Mouse (Mus musculus): Measurements from ENCODE around the gene Anpep. TPM values are rescaled to one million over a fixed set of nuclear protein-coding genes. Genes with fewer than 3 reads are reported as not detected.

Gene Anpep
- total and polyA plus RNA-seq, 3 experiments = 0.66 TPM; not detected in 2

DNA sequence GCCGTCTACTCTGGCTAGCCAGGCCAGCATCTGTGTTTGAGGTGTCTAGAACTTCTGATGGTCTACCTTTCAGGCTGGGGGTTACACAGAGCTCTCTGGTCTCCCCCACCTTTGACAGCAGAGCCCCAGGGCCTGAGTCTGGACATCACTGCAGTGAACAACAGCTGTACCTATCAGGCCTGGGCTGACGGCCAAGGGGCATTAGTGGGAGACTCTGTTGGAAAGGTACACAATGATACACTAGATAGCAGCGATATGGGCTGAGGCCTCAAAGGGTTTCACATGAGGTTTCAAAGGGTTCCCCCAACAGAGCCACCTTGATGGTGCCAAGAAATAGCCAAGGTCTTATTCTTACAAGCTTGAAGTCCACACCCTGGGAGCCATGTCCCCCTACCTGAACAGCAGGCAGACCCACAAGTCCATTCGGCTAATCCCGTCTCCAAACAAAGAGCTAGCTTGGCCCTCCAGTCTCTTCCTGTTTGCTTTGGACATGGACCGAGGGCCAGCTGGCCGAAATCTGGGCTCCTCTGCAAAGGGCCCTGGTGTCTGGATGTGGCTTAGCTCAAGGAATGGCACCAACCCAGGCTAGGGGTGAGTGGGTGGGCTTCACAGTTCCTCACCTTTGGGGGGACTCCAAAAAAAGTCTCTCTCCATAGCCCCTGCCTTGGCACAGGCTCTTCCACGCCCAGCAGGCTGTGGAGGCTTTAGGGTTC, 16.6 kb downstream of the Anpep start:
- no peak for DNase-seq (ENCODE audit: low spot score)
- TF ChIP-seq CTCF (IDR thresholded peaks at IDR 0.05; ENCODE audit: low read depth, low read length) (no peak), TAL1 (conservative IDR thresholded peaks at IDR 0.05; ENCODE audit: low read depth, low read length) (0 out of 2 replicates have a peak, but pooled peaks have one; percentile 10), POLR2AphosphoS5 (IDR thresholded peaks at IDR 0.05; ENCODE audit: insufficient replicate concordance, low read depth, low read length) (no peak), GATA1 (IDR thresholded peaks at IDR 0.05; ENCODE audit: borderline replicate concordance, low read length) (no peak), GATA2 (IDR thresholded peaks at IDR 0.05; ENCODE audit: borderline replicate concordance, low read depth, low read length) (no peak)
- no peak for ATAC-seq (ENCODE audit: extremely low read depth, insufficient number of reproducible peaks, low FRiP score, poor library complexity, severe bottlenecking)
- H3K4me3 ChIP-seq (ENCODE audit: low read depth, low read length) = no peak overlapping the region
- no peaks in the 10 kb centered on the region for H3K4me1 ChIP-seq (ENCODE audit: insufficient read depth, low read depth, low read length)
- H3K27me3 ChIP-seq (ENCODE audit: insufficient read depth, low read length) = peaks cover 12% of the 10 kb centered on the region
- no peaks in the 10 kb centered on the region for H3K9me3 ChIP-seq (replicated peaks)
- no peaks in the 10 kb centered on the region for H3K36me3 ChIP-seq (replicated peaks)

DNA sequence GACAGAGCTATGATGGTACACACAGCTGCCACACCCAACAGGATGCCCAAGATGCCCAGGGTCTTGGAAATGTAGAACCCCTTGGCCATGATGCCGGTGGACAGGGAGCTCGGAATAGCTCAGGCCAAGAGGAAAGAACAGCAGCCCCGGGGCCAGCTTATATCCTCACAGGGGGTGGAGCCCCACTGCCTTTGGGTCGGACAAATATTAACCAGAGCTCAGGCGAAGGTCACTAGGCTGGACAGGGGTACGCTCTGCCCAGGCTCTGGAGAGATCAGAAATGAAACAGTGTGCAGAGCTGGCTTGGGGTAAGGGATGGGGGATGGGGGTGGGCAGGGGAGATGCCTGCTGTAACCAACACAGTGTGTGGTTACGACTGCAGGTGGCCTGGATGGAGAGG, 18.7 kb downstream of the Anpep start:
- Histone ChIP-seq H3K9me3 (replicated peaks) (no peaks in the 10 kb centered on the region), H3K36me3 (replicated peaks) (no peaks in the 10 kb centered on the region), H3K4me3 (ENCODE audit: low read depth, low read length) (no peak overlapping the region), H3K27me3 (ENCODE audit: insufficient read depth, low read length) (peaks cover 5% of the 10 kb centered on the region), H3K4me1 (ENCODE audit: insufficient read depth, low read depth, low read length) (no peaks in the 10 kb centered on the region)
- TF ChIP-seq POLR2AphosphoS5 (IDR thresholded peaks at IDR 0.05; ENCODE audit: insufficient replicate concordance, low read depth, low read length) (no peak), GATA2 (IDR thresholded peaks at IDR 0.05; ENCODE audit: borderline replicate concordance, low read depth, low read length) (no peak), CTCF (IDR thresholded peaks at IDR 0.05; ENCODE audit: low read depth, low read length) (no peak), TAL1 (conservative IDR thresholded peaks at IDR 0.05; ENCODE audit: low read depth, low read length) (no peak), GATA1 (IDR thresholded peaks at IDR 0.05; ENCODE audit: borderline replicate concordance, low read length) (no peak)
- no peak for ATAC-seq (ENCODE audit: extremely low read depth, insufficient number of reproducible peaks, low FRiP score, poor library complexity, severe bottlenecking)
- no peak for DNase-seq (ENCODE audit: low spot score)

DNA sequence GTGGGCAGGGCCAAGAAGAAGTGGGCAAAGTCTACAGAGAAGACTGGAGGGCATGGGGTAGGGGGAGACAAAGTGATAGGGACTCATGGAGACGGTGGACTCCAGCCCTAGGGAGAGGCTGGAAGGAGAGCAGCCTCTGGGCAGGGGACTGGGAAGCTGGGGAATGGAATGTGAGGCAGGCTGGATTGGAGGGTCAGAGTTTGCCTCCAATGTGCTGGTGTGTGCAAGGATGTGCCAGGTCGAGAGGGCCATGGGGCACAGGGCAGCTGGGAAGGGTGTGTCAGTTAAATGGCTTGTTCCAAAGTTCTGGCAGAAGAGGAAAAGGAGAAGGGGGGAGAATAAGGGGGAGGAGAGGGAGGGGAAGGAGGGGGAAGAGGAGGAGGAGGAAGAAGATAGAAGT, 23.6 kb downstream of the Anpep start:
- no peak for TF ChIP-seq GATA1 (IDR thresholded peaks at IDR 0.05; ENCODE audit: borderline replicate concordance, low read length)
- TF ChIP-seq TAL1 (conservative IDR thresholded peaks at IDR 0.05; ENCODE audit: low read depth, low read length) = no peak
- no peak for TF ChIP-seq POLR2AphosphoS5 (IDR thresholded peaks at IDR 0.05; ENCODE audit: insufficient replicate concordance, low read depth, low read length)
- no peak for TF ChIP-seq CTCF (IDR thresholded peaks at IDR 0.05; ENCODE audit: low read depth, low read length)
- no peak for TF ChIP-seq GATA2 (IDR thresholded peaks at IDR 0.05; ENCODE audit: borderline replicate concordance, low read depth, low read length)
- DNase-seq (ENCODE audit: low spot score) = no peak
- Histone ChIP-seq H3K9me3 (replicated peaks) (no peaks in the 10 kb centered on the region), H3K4me3 (ENCODE audit: low read depth, low read length) (no peak overlapping the region), H3K36me3 (replicated peaks) (no peaks in the 10 kb centered on the region), H3K27me3 (ENCODE audit: insufficient read depth, low read length) (peaks cover 2% of the 10 kb centered on the region; the same call in 1 of the 2 replicates), H3K4me1 (ENCODE audit: insufficient read depth, low read depth, low read length) (no peaks in the 10 kb centered on the region)
- ATAC-seq (ENCODE audit: extremely low read depth, insufficient number of reproducible peaks, low FRiP score, poor library complexity, severe bottlenecking) = no peak

DNA sequence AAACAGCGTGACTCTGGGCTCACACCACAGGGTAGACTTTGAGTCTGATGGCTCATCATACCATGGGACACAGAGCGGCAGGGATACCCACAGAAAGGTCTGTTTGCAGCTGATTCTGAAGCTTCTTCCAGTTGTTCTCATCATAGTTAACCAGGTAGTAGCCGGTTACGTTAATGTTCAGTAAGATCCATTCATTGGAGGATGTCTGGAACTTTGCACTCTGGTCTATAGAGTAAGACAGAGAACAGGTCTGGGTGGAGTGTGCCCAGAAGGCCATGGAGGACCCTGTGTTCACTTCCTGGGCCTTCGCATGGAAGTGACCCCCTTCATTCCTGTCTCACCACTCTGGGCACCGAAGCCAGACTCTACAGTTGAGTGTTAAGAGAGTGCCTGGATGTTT, 25.7 kb downstream of the Anpep start:
- Histone ChIP-seq H3K36me3 (replicated peaks) (no peaks in the 10 kb centered on the region), H3K27me3 (ENCODE audit: insufficient read depth, low read length) (peaks cover 2% of the 10 kb centered on the region; the same call in 1 of the 2 replicates), H3K9me3 (replicated peaks) (no peaks in the 10 kb centered on the region), H3K4me3 (ENCODE audit: low read depth, low read length) (no peak overlapping the region), H3K4me1 (ENCODE audit: insufficient read depth, low read depth, low read length) (no peaks in the 10 kb centered on the region)
- ATAC-seq (ENCODE audit: extremely low read depth, insufficient number of reproducible peaks, low FRiP score, poor library complexity, severe bottlenecking) (no peak), DNase-seq (ENCODE audit: low spot score) (no peak)
- TF ChIP-seq GATA2 (IDR thresholded peaks at IDR 0.05; ENCODE audit: borderline replicate concordance, low read depth, low read length) (no peak), POLR2AphosphoS5 (IDR thresholded peaks at IDR 0.05; ENCODE audit: insufficient replicate concordance, low read depth, low read length) (no peak), CTCF (IDR thresholded peaks at IDR 0.05; ENCODE audit: low read depth, low read length) (no peak), GATA1 (IDR thresholded peaks at IDR 0.05; ENCODE audit: borderline replicate concordance, low read length) (no peak), TAL1 (conservative IDR thresholded peaks at IDR 0.05; ENCODE audit: low read depth, low read length) (no peak)

DNA sequence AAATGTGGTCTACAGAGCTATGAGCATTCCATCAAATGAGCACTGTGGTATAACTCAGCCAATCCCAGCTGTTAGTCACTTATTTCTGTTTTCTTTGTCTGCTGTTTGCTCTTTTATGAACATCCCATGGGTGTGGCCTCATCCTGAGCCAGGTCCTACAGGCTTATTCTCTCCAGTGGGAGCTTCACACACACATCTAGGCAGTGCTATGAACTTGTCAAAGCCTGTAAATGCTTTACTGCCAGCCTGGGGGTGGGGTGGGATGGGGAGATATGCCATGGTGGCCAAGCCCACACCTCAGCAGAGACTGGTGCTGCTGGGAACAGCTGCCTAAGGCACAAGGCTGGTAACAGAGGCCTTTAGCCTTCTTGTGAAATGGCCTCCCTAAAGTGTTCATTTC, 27.9 kb downstream of the Anpep start:
- no peaks in the 10 kb centered on the region for H3K36me3 ChIP-seq (replicated peaks)
- no peaks in the 10 kb centered on the region for H3K9me3 ChIP-seq (replicated peaks)
- DNase-seq (ENCODE audit: low spot score) = no peak
- H3K4me1 ChIP-seq (ENCODE audit: insufficient read depth, low read depth, low read length) = no peaks in the 10 kb centered on the region
- ATAC-seq (ENCODE audit: extremely low read depth, insufficient number of reproducible peaks, low FRiP score, poor library complexity, severe bottlenecking) = no peak
- no peak overlapping the region for H3K4me3 ChIP-seq (ENCODE audit: low read depth, low read length)
- H3K27me3 ChIP-seq (ENCODE audit: insufficient read depth, low read length) = no peaks in the 10 kb centered on the region
- TF ChIP-seq GATA1 (IDR thresholded peaks at IDR 0.05; ENCODE audit: borderline replicate concordance, low read length) (no peak), CTCF (IDR thresholded peaks at IDR 0.05; ENCODE audit: low read depth, low read length) (no peak), POLR2AphosphoS5 (IDR thresholded peaks at IDR 0.05; ENCODE audit: insufficient replicate concordance, low read depth, low read length) (no peak), TAL1 (conservative IDR thresholded peaks at IDR 0.05; ENCODE audit: low read depth, low read length) (no peak), GATA2 (IDR thresholded peaks at IDR 0.05; ENCODE audit: borderline replicate concordance, low read depth, low read length) (no peak)

DNA sequence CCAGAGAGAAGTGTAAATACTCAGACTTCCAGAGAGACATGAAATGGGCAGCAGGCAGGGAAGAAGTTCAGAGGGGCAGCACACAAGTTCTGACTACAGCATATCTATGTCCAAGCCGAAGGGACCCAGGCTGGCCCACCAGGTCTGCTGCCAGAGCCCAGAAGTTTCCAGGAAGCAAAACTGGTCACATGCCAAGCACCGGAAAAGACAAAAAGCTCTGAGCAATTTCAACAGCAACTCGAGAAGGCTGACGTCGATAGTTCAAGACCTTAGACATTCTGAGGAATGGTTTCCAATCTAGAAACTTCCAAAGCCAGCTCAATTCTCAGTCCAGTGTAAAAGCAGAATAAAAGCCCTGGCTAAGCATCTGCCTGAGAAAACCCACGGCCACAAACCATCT, 29.3 kb downstream of the Anpep start:
- TF ChIP-seq GATA2 (IDR thresholded peaks at IDR 0.05; ENCODE audit: borderline replicate concordance, low read depth, low read length) = no peak
- no peak for TF ChIP-seq TAL1 (conservative IDR thresholded peaks at IDR 0.05; ENCODE audit: low read depth, low read length)
- TF ChIP-seq CTCF (IDR thresholded peaks at IDR 0.05; ENCODE audit: low read depth, low read length) = no peak
- no peak for TF ChIP-seq POLR2AphosphoS5 (IDR thresholded peaks at IDR 0.05; ENCODE audit: insufficient replicate concordance, low read depth, low read length)
- TF ChIP-seq GATA1 (IDR thresholded peaks at IDR 0.05; ENCODE audit: borderline replicate concordance, low read length) = no peak
- no peak for ATAC-seq (ENCODE audit: extremely low read depth, insufficient number of reproducible peaks, low FRiP score, poor library complexity, severe bottlenecking)

More for the DNA sequence above, 29.3 kb downstream of the Anpep start:
- H3K27me3 ChIP-seq (ENCODE audit: insufficient read depth, low read length) = peaks cover 3% of the 10 kb centered on the region; the same call in 1 of the 2 replicates
- no peaks in the 10 kb centered on the region for H3K4me1 ChIP-seq (ENCODE audit: insufficient read depth, low read depth, low read length)
- DNase-seq (ENCODE audit: low spot score) = no peak
- H3K36me3 ChIP-seq (replicated peaks) = no peaks in the 10 kb centered on the region
- no peak overlapping the region for H3K4me3 ChIP-seq (ENCODE audit: low read depth, low read length)
- H3K9me3 ChIP-seq (replicated peaks) = no peaks in the 10 kb centered on the region

All from G1E (cell line).